Mouse (Mus musculus): ENCODE data around the gene Lalba. TPM values are rescaled to one million over a fixed set of nuclear protein-coding genes. Genes with fewer than 3 reads are reported as not detected.
"Not testable (repeated sequence)": the region's sequence is repeated elsewhere in the genome, so short reads cannot be mapped to it uniquely, and the experiment has no call there.

Gene Lalba
- total RNA-seq (2015) = not detected in 2 replicates
- total RNA-seq (2017) = not detected in 2 replicates

- no peak for ATAC-seq (replicated peaks; ENCODE audit: poor library complexity)
Observed at GRCm38 (mm10) chr15:98482701-98483100, at the start of gene Lalba. Lalba (minus strand) TSS chr15:98482721.

- ATAC-seq (replicated peaks; ENCODE audit: poor library complexity) = 0 out of 2 replicates have a peak, but pooled peaks have one; percentile 10
Observed at GRCm38 (mm10) chr15:98532281-98532680, 49.8 kb upstream of the Lalba start.

GRCm38 (mm10) chr15:98528066-98528563, 45.6 kb upstream of the Lalba start:
- no peak for ATAC-seq (replicated peaks; ENCODE audit: poor library complexity)

GRCm38 (mm10) chr15:98527056-98527771, 44.7 kb upstream of the Lalba start:
- no peak for ATAC-seq (replicated peaks; ENCODE audit: poor library complexity)

GRCm38 (mm10) chr15:98526057-98526456, 43.5 kb upstream of the Lalba start:
- ATAC-seq (replicated peaks; ENCODE audit: poor library complexity) = peak; percentile 46; the same call in 1 of the 2 replicates

- ATAC-seq (replicated peaks; ENCODE audit: poor library complexity) = no peak
Observed at GRCm38 (mm10) chr15:98521245-98521644, 38.7 kb upstream of the Lalba start.

- ATAC-seq (replicated peaks; ENCODE audit: poor library complexity) = peak; percentile 71
Observed at GRCm38 (mm10) chr15:98517380-98518355, 35.1 kb upstream of the Lalba start.

- not testable (repeated sequence) for ATAC-seq (replicated peaks; ENCODE audit: poor library complexity)
Observed at GRCm38 (mm10) chr15:98514845-98515244, 32.3 kb upstream of the Lalba start.

GRCm38 (mm10) chr15:98514146-98514545, 31.6 kb upstream of the Lalba start:
- peak; percentile 18; the same call in 1 of the 2 replicates for ATAC-seq (replicated peaks; ENCODE audit: poor library complexity)

GRCm38 (mm10) chr15:98513676-98514075, 31.2 kb upstream of the Lalba start:
- not testable (repeated sequence) for ATAC-seq (replicated peaks; ENCODE audit: poor library complexity)

GRCm38 (mm10) chr15:98512799-98513321, 30.3 kb upstream of the Lalba start:
- peak; percentile 41 for ATAC-seq (replicated peaks; ENCODE audit: poor library complexity)

- ATAC-seq (replicated peaks; ENCODE audit: poor library complexity) = no peak
Observed at GRCm38 (mm10) chr15:98512232-98512631, 29.7 kb upstream of the Lalba start.

GRCm38 (mm10) chr15:98511386-98511928, 28.9 kb upstream of the Lalba start:
- ATAC-seq (replicated peaks; ENCODE audit: poor library complexity) = peak; percentile 32

GRCm38 (mm10) chr15:98510438-98511385, 28.2 kb upstream of the Lalba start:
- ATAC-seq (replicated peaks; ENCODE audit: poor library complexity) = peak; percentile 68

GRCm38 (mm10) chr15:98509387-98509786, 26.9 kb upstream of the Lalba start:
- ATAC-seq (replicated peaks; ENCODE audit: poor library complexity) = no peak

- no peak for ATAC-seq (replicated peaks; ENCODE audit: poor library complexity)
Observed at GRCm38 (mm10) chr15:98507321-98507720, 24.8 kb upstream of the Lalba start.

GRCm38 (mm10) chr15:98506253-98506957, 23.9 kb upstream of the Lalba start:
- peak; percentile 60 for ATAC-seq (replicated peaks; ENCODE audit: poor library complexity)

GRCm38 (mm10) chr15:98504514-98504913, 22.0 kb upstream of the Lalba start:
- ATAC-seq (replicated peaks; ENCODE audit: poor library complexity) = peak; percentile 83

GRCm38 (mm10) chr15:98503317-98503716, 20.8 kb upstream of the Lalba start:
- no peak for ATAC-seq (replicated peaks; ENCODE audit: poor library complexity)
